Mouse (Mus musculus): ENCODE results near the gene D430041D05Rik.

- TF ChIP-seq EP300 (optimal IDR thresholded peaks at IDR 0.05) (no peak), CTCF (IDR thresholded peaks at IDR 0.05; ENCODE audit: low read depth) (peak; percentile 47)
Observed at GRCm38 (mm10) chr2:104333952-104334351, 76.9 kb downstream of the D430041D05Rik start.
